Mouse (Mus musculus): ENCODE data around the gene Rubcn. TPM values are rescaled to one million over a fixed set of nuclear protein-coding genes. Genes with fewer than 3 reads are reported as not detected.
"Not testable (repeated sequence)": the region's sequence is repeated elsewhere in the genome, so short reads cannot be mapped to it uniquely, and the experiment has no call there.

Gene Rubcn
- 19.6 and 20.3 TPM in 2 replicates for polyA plus RNA-seq (2014; fragmentation: Nextera tagmentation; extraction: Ambion mirVana)

DNA sequence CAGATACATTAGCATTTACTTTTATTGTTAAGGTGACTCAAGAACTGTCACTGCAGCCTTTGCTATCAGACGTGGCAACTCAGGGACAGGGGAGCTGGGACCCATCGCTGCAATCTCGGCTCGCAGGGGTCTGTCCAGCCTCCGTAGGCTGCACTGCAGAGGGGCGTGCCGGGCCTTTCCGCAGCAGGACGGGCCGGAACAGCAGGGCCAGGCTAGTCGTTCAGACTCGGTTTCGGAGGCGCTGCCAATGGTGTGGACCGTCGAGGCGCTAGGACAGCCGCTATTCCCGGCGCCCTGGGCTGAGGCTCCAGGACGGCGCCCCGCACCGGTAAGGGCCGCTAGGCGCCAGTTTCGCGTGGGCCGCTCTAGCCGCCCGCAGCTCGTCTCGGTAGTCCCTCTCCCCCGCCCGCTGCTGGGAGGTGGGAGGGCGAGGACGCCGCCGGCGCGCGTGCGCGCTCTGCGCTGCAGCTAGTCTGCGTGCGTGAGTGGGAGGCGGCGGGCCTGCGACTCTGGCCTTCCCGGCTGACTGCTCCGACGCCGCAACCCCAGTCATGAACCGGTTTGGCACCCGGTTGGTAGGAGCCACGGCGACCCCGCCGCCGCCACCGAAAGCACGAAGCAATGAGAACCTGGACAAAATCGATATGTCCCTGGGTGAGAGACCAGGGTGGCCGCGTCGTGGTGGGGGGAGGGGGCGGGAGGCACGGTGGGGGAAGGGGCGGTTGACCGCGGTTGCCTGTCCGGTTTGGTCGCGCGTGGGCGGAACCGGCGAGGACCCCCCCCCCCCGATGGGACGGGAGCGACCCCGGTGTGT lies at the start of gene Rubcn, which contains the start of gene Fyttd1:
Gene Rubcn, minus strand, starts transcription at position 424 of the 814 bp plus-strand sequence.
Gene Fyttd1, plus strand, starts transcription at position 158 of the 814 bp plus-strand sequence.
- Histone ChIP-seq H3K4me2 (ENCODE audit: low read depth, low read length) (peak within 1 kb of the TSS; percentile 84), H3K9ac (ENCODE audit: low read depth, low read length) (peak within 1 kb of the TSS; percentile 92), H3K27ac (replicated peaks; ENCODE audit: low read depth, low read length) (peak within 1 kb of the TSS; percentile 82), H3K4me3 (ENCODE audit: low read depth, low read length) (peak within 1 kb of the TSS; percentile 63), H3K4me1 (ENCODE audit: control insufficient read depth, insufficient read depth, low read length) (peaks cover 16% of the 10 kb centered on the region), H3K36me3 (ENCODE audit: control insufficient read depth, insufficient read depth, low read length) (no peaks in the 10 kb centered on the region), H3K9me3 (ENCODE audit: control insufficient read depth, low read length) (no peaks in the 10 kb centered on the region), H3K27me3 (replicated peaks; ENCODE audit: control insufficient read depth, insufficient read depth, low read length) (no peaks in the 10 kb centered on the region)
- peak; percentile 96 for DNase-seq (ENCODE audit: low spot score)
- 0% methylated on average over 51 of the region's 83 CpGs for WGBS
- peak; percentile 98 for ATAC-seq (ENCODE audit: low read depth)

DNA sequence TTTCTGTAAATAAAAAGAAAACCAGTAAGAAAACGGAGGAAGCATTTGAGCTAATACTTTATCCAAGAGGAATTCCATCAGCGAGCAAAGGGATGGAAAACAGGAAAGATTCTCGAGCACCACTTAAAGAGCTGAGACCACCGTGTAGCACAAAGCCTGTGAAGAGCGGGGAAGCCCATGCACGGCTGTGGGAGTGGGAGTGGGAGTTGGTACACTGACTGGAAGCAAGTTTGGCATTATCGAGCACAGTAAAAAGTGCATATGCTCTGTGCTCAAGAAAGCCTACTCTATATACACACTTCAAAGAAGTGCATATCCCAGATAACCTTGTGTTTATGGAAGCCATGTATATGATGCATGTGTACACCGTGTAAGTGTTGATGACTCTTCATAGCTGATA lies 49.5 kb upstream of the Rubcn start:
- Histone ChIP-seq H3K9me3 (ENCODE audit: control insufficient read depth, low read length) (no peaks in the 10 kb centered on the region), H3K4me3 (ENCODE audit: low read depth, low read length) (no peak overlapping the region)

DNA sequence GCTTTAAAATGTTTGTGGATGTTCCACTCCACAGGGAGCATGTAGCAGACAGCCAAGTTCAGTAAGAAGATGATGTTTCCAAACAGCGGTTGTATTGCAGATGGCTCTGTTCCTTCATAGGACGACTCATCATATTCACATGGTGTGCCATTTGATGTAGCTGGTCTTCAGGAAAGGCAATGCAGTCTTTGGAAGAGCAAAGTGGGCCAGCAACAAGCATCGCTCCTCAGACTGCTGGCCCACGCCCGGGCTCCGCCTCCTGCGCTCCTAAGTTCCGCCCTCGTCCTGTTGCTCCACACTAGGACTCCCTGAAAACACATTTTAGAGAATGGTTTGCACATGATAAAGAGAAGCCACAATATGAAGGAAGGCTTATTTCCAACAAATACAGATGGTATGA lies 49.1 kb upstream of the Rubcn start:
- H3K4me2 ChIP-seq (ENCODE audit: low read depth, low read length); H3K9ac ChIP-seq (ENCODE audit: low read depth, low read length); H3K9me3 ChIP-seq (ENCODE audit: control insufficient read depth, low read length); H3K4me3 ChIP-seq (ENCODE audit: low read depth, low read length); H3K27me3 ChIP-seq (replicated peaks; ENCODE audit: control insufficient read depth, insufficient read depth, low read length); DNase-seq (ENCODE audit: low spot score); H3K27ac ChIP-seq (replicated peaks; ENCODE audit: low read depth, low read length); H3K4me1 ChIP-seq (ENCODE audit: control insufficient read depth, insufficient read depth, low read length); ATAC-seq (ENCODE audit: low read depth); H3K36me3 ChIP-seq (ENCODE audit: control insufficient read depth, insufficient read depth, low read length): not testable (repeated sequence)
- WGBS, result 89% methylated on average over 9 of the region's 9 CpGs

More for the DNA sequence above, 49.5 kb upstream of the Rubcn start:
- DNase-seq (ENCODE audit: low spot score) (no peak), ATAC-seq (ENCODE audit: low read depth) (no peak)
- H3K27me3 ChIP-seq (replicated peaks; ENCODE audit: control insufficient read depth, insufficient read depth, low read length), result no peaks in the 10 kb centered on the region
- no peak overlapping the region for H3K4me2 ChIP-seq (ENCODE audit: low read depth, low read length)
- 0 out of 2 replicates have a peak, but pooled peaks cover 9% of the 10 kb centered on the region for H3K36me3 ChIP-seq (ENCODE audit: control insufficient read depth, insufficient read depth, low read length)
- H3K9ac ChIP-seq (ENCODE audit: low read depth, low read length), result no peak overlapping the region
- no peak overlapping the region for H3K27ac ChIP-seq (replicated peaks; ENCODE audit: low read depth, low read length)
- H3K4me1 ChIP-seq (ENCODE audit: control insufficient read depth, insufficient read depth, low read length), result no peaks in the 10 kb centered on the region
- WGBS, result 90% methylated on average over 8 of the region's 8 CpGs

DNA sequence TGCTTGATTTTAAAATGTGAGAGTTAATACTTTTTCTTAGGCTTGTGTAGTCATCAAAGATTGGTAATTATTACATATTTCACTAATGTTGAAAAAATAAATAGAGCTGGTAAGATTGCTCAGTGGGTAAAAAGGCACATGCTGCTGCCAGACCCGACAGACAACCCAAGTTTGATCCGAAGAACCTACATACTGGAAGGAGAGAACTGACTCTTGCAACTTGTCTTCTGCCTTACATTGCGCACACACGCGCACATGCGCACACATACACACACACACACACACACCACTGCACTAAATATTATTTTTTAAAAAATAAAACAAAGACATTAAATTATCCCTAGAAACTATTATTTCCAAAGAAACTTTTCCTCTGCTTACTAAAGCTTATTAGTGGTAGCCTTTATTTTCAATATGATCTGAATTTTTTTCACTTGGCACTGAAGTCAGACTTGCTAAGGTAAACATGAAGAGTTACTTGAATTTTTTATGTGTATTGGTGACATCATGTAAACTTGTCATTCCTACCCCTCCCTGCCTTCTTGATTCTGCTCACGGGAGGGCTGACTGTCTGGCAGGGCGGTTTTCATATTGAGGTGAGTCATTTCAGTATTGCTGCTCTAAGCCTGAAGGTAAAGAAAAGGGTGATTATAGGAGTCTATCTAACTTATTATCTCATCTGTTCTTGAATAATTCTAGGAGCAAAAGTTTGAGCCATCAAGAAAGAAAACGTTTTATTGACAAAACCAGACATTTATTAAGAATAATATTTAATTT lies 37.9 kb upstream of the Rubcn start:
- no peaks in the 10 kb centered on the region for H3K9me3 ChIP-seq (ENCODE audit: control insufficient read depth, low read length)
- no peaks in the 10 kb centered on the region for H3K27me3 ChIP-seq (replicated peaks; ENCODE audit: control insufficient read depth, insufficient read depth, low read length)
- 0 out of 2 replicates have a peak, but pooled peaks cover 7% of the 10 kb centered on the region for H3K36me3 ChIP-seq (ENCODE audit: control insufficient read depth, insufficient read depth, low read length)
- 69% methylated on average over 9 of the region's 9 CpGs for WGBS
- no peak for ATAC-seq (ENCODE audit: low read depth)
- H3K4me1 ChIP-seq (ENCODE audit: control insufficient read depth, insufficient read depth, low read length), result peaks cover 4% of the 10 kb centered on the region; the same call in 1 of the 2 replicates
- H3K9ac ChIP-seq (ENCODE audit: low read depth, low read length), result peak overlapping the region; percentile 97
- H3K4me3 ChIP-seq (ENCODE audit: low read depth, low read length), result peak overlapping the region; percentile 99
- H3K4me2 ChIP-seq (ENCODE audit: low read depth, low read length), result peak overlapping the region; percentile 62
- no peak overlapping the region for H3K27ac ChIP-seq (replicated peaks; ENCODE audit: low read depth, low read length)
- no peak for DNase-seq (ENCODE audit: low spot score)

DNA sequence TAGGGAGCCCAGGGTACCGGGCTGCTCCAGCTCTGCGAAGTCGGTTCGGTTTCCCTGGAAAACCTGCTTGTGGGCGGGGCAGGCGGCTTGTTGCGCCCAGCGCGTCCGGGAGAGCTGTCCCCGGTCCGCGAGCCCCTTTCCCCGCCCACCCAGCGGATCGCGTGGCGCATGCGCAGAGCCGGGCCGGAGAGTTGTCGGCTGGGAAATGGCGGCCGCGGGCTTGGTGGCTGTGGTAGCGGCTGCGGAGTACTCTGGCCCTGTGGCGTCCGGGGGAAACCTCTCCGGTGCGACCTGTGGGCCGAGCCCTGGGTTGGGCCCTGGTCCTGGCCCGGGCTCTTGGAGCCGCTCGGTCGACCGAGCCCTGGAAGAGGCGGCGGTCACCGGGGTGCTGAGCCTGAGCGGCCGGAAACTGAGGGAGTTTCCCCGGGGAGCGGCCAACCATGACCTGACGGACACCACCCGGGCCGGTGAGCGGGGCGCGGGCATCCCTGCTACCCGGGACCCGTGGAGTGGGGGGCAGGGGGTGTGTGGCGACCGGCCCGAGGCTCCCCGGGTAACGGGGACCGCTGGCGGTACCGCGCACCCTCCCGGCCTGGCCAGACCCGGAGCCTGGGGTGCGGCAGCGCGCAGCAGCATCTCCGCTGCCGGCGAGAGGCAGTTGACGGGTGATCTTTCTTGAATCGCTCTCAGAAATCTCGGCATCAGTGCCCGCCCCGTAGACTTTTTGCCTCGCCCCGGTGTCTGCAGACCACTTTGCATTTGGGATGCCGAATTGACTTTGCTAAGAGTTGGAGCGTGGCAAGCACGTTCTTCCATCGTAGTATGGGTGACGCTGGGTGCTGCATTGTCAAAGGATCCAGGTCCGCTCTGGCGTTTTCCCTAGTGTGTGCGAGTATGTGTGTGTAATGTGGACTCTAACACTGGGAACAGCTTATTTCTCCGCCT lies 36.6 kb upstream of the Rubcn start, which contains the start of gene Lrch3:
Gene Lrch3, plus strand, starts transcription at position 164 of the 945 bp plus-strand sequence.
- peak within 1 kb of the TSS; percentile 99 for H3K4me3 ChIP-seq (ENCODE audit: low read depth, low read length)
- H3K9me3 ChIP-seq (ENCODE audit: control insufficient read depth, low read length), result no peaks in the 10 kb centered on the region
- peak; percentile 94 for DNase-seq (ENCODE audit: low spot score)
- H3K27ac ChIP-seq (replicated peaks; ENCODE audit: low read depth, low read length), result peak within 1 kb of the TSS; percentile 90
- H3K36me3 ChIP-seq (ENCODE audit: control insufficient read depth, insufficient read depth, low read length), result no peaks in the 10 kb centered on the region
- peaks cover 4% of the 10 kb centered on the region; the same call in 1 of the 2 replicates for H3K4me1 ChIP-seq (ENCODE audit: control insufficient read depth, insufficient read depth, low read length)
- H3K4me2 ChIP-seq (ENCODE audit: low read depth, low read length), result peak within 1 kb of the TSS; percentile 62
- H3K27me3 ChIP-seq (replicated peaks; ENCODE audit: control insufficient read depth, insufficient read depth, low read length), result no peaks in the 10 kb centered on the region
- WGBS, result under 1% methylated on average over 27 of the region's 85 CpGs
- peak within 1 kb of the TSS; percentile 97 for H3K9ac ChIP-seq (ENCODE audit: low read depth, low read length)
- ATAC-seq (ENCODE audit: low read depth), result peak; percentile 94

DNA sequence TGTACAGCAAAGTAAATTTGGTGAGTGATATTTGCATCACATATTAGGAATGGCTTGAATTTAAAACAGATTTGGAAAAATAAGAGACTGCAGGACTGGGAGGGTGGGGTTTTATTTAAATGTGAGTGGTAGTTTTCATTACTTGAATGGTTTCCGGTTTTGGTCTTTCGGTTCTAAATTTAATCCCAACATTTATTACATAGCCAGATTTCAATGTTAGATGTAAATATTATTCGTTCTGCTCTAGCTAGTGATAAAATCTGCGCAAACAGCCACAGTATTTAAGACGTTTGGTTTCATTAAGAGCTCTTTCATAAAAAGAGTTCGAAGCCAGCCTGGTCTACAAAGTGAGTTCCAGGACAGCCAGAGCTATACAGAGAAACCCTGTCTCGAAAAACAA lies 35.6 kb upstream of the Rubcn start:
- WGBS, result 58% methylated on average over 7 of the region's 7 CpGs
- Histone ChIP-seq H3K4me1 (ENCODE audit: control insufficient read depth, insufficient read depth, low read length) (peaks cover 4% of the 10 kb centered on the region; the same call in 1 of the 2 replicates), H3K4me3 (ENCODE audit: low read depth, low read length) (peak overlapping the region; percentile 99; the same call in 1 of the 2 replicates), H3K4me2 (ENCODE audit: low read depth, low read length) (peak overlapping the region; percentile 62), H3K9ac (ENCODE audit: low read depth, low read length) (no peak overlapping the region), H3K36me3 (ENCODE audit: control insufficient read depth, insufficient read depth, low read length) (peaks cover 1% of the 10 kb centered on the region; the same call in 1 of the 2 replicates), H3K9me3 (ENCODE audit: control insufficient read depth, low read length) (no peaks in the 10 kb centered on the region), H3K27me3 (replicated peaks; ENCODE audit: control insufficient read depth, insufficient read depth, low read length) (no peaks in the 10 kb centered on the region), H3K27ac (replicated peaks; ENCODE audit: low read depth, low read length) (no peak overlapping the region)
- DNase-seq (ENCODE audit: low spot score), result no peak
- ATAC-seq (ENCODE audit: low read depth), result no peak

DNA sequence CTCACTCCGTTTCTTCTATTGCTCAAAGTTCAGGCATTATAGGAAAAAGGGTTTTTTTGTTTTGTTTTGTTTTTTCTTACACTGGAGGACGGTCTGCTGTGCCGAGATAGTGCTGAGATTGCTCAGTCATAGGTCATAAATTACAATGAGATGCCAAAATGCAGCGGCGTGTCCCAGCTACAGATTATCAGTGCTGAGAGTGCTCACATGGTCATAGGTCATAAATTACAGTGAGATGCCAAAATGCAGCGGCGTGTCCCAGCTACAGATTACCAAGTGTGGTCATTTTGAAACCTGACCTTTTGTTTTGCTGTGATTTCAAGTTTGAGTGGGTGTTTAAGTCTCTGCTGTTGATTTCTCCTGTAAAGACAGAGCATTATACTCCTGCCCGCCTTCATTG lies 29.2 kb upstream of the Rubcn start:
- Histone ChIP-seq H3K27ac (replicated peaks; ENCODE audit: low read depth, low read length) (no peak overlapping the region), H3K27me3 (replicated peaks; ENCODE audit: control insufficient read depth, insufficient read depth, low read length) (no peaks in the 10 kb centered on the region), H3K4me2 (ENCODE audit: low read depth, low read length) (no peak overlapping the region), H3K4me1 (ENCODE audit: control insufficient read depth, insufficient read depth, low read length) (no peaks in the 10 kb centered on the region), H3K9ac (ENCODE audit: low read depth, low read length) (no peak overlapping the region), H3K4me3 (ENCODE audit: low read depth, low read length) (no peak overlapping the region), H3K9me3 (ENCODE audit: control insufficient read depth, low read length) (no peaks in the 10 kb centered on the region), H3K36me3 (ENCODE audit: control insufficient read depth, insufficient read depth, low read length) (peaks cover 39% of the 10 kb centered on the region)
- 91% methylated on average over 8 of the region's 8 CpGs for WGBS
- no peak for ATAC-seq (ENCODE audit: low read depth)
- no peak for DNase-seq (ENCODE audit: low spot score)

DNA sequence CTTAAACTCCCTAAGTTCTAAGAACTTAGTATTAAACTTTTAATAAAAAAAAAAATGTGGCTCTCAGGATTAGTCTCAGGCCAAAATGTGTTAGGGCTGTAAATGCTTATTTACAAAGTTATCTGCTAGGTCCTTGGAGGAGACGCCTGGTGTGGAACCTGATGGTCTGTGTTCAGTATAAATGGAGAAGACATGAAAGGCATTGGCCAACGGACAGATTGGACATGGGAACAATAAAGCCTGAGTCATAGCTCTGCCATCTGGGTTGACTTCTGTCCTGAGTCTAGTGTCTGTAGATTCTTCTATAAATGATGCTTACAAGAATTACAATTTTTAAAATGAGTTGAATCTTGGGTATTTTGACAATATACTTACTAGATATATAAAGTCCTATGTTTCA lies 28.6 kb upstream of the Rubcn start:
- Histone ChIP-seq H3K4me1 (ENCODE audit: control insufficient read depth, insufficient read depth, low read length) (no peaks in the 10 kb centered on the region), H3K9ac (ENCODE audit: low read depth, low read length) (no peak overlapping the region), H3K36me3 (ENCODE audit: control insufficient read depth, insufficient read depth, low read length) (peaks cover 44% of the 10 kb centered on the region), H3K27me3 (replicated peaks; ENCODE audit: control insufficient read depth, insufficient read depth, low read length) (no peaks in the 10 kb centered on the region), H3K27ac (replicated peaks; ENCODE audit: low read depth, low read length) (no peak overlapping the region), H3K4me2 (ENCODE audit: low read depth, low read length) (no peak overlapping the region), H3K4me3 (ENCODE audit: low read depth, low read length) (no peak overlapping the region), H3K9me3 (ENCODE audit: control insufficient read depth, low read length) (no peaks in the 10 kb centered on the region)
- ATAC-seq (ENCODE audit: low read depth) (no peak), DNase-seq (ENCODE audit: low spot score) (no peak)
- 84% methylated on average over 2 of the region's 2 CpGs for WGBS

Data from embryonic facial prominence, embryonic 14.5 days (tissue).